9 mouse cellular contexts compared by ENCODE assay signal in the genomic region with DNA sequence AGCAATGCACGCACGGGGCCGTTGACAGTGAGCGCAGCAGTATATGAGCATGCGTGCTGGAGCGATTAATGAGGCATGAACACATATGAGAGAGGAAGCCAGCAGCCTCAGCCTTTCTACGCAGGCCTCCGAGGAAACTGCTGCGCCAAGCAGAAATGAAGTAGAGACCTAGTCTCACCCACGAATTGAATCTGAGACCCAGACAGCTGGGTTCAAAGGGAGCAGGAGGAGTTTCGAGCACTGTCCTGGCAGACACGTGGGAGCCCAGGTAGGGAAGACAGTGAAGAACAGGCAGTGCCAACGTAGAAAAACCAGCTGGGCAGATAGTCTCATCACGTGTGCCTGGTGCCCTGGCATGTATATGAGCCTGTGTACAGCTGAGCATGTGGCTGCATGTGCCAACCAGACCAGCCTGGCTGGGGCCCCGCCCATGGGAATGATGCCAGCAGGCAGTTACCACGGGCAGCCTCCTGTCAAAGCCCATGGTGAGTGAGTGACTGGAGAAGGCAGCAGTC. TPM values are rescaled to one million over a fixed set of nuclear protein-coding genes. Genes with fewer than 3 reads are reported as not detected.
A peak's percentile ranks its signal among the peaks of the same experiment; 100 is the strongest.
DNase-seq lines count a peak whose midpoint lies in the region; ATAC-seq and TF ChIP-seq lines count a peak whose summit lies in the region.
"Had no signal": no experiment of that assay in that cellular context is flagged by ENCODE, and none has a peak within 500 bp of the region (broad histone marks: within the 10 kb centered on the region; RNA-seq: fewer than 3 reads in every experiment).

No protein-coding gene starts in this region.

- no peaks in the 10 kb centered on the region for H3K27me3 ChIP-seq in intestine, postnatal 0 days (replicated peaks; ENCODE audit: control insufficient read depth, insufficient read depth, low read length)
- H3K27me3 ChIP-seq in neural tube, embryonic 14.5 days (ENCODE audit: control insufficient read depth, insufficient read depth, low read length): no peaks in the 10 kb centered on the region

- H3K9me3 ChIP-seq in intestine, postnatal 0 days (ENCODE audit: control insufficient read depth): no peaks in the 10 kb centered on the region
- no peaks in the 10 kb centered on the region for H3K9me3 ChIP-seq in neural tube, embryonic 14.5 days (ENCODE audit: control insufficient read depth, low read length)

- DNase-seq in frontal cortex, postnatal 25 days (ENCODE audit: low spot score in 2 of 2): no peak
- peak; percentile 39 for DNase-seq in ovary, postnatal 36 days (ENCODE audit: low spot score)
- no peak for DNase-seq in ovary, postnatal 10 days (ENCODE audit: low spot score)
- DNase-seq in embryo, embryonic 9.5 days (ENCODE audit: extremely low spot score): no peak

- H3K4me2 ChIP-seq in intestine, postnatal 0 days (replicated peaks; ENCODE audit: low read depth): no peak overlapping the region
- H3K4me2 ChIP-seq in neural tube, embryonic 14.5 days (ENCODE audit: low read depth, low read length): no peak overlapping the region

- no peaks in the 10 kb centered on the region for H3K36me3 ChIP-seq in intestine, postnatal 0 days (ENCODE audit: control insufficient read depth, insufficient read depth)
- no peaks in the 10 kb centered on the region for H3K36me3 ChIP-seq in neural tube, embryonic 14.5 days (ENCODE audit: control insufficient read depth, insufficient read depth, low read length)

- TF ChIP-seq CTCF in intestine, postnatal 0 days (IDR thresholded peaks at IDR 0.05; ENCODE audit: low read depth): no peak

- no peak overlapping the region for H3K27ac ChIP-seq in intestine, postnatal 0 days (ENCODE audit: low read depth, low read length)
- H3K27ac ChIP-seq in neural tube, embryonic 14.5 days (ENCODE audit: low read depth, low read length): no peak overlapping the region

- WGBS in intestine, postnatal 0 days: 76% methylated on average over 16 of the region's 16 CpGs
- WGBS in neural tube, embryonic 14.5 days: 53% methylated on average over 16 of the region's 16 CpGs

- no peak overlapping the region for H3K9ac ChIP-seq in intestine, postnatal 0 days (ENCODE audit: low read depth, low read length)
- no peak overlapping the region for H3K9ac ChIP-seq in neural tube, embryonic 14.5 days (replicated peaks; ENCODE audit: low read depth, low read length)

- no peak overlapping the region for H3K4me3 ChIP-seq in intestine, postnatal 0 days (ENCODE audit: low read depth, low read length)
- no peak overlapping the region for H3K4me3 ChIP-seq in neural tube, embryonic 14.5 days (ENCODE audit: low read depth, low read length)
- H3K4me3 ChIP-seq: megakaryocyte, embryonic 14.5 days had no signal

- peak; percentile 11; the same call in 1 of the 2 replicates for ATAC-seq in frontal cortex, adult (ENCODE audit: low TSS enrichment)
- ATAC-seq in intestine, postnatal 0 days: peak; percentile 33; the same call in 1 of the 2 replicates
- ATAC-seq in neural tube, embryonic 14.5 days (ENCODE audit: low read depth): peak; percentile 71
- ATAC-seq in CD4-positive, CD25-positive, alpha-beta regulatory T cell, adult 4 months: no peak

- H3K4me1 ChIP-seq in intestine, postnatal 0 days (replicated peaks; ENCODE audit: control insufficient read depth, insufficient read depth, low read length): peaks cover 2% of the 10 kb centered on the region; the same call in 1 of the 2 replicates
- H3K4me1 ChIP-seq in neural tube, embryonic 14.5 days (ENCODE audit: control insufficient read depth, insufficient read depth, low read length): no peaks in the 10 kb centered on the region

RNA-seq across cellular contexts. Expression of gene Ctdspl, which starts 6.5 kb away (rescaled TPM):
- polyA plus RNA-seq in intestine, postnatal 0 days (2015; fragmentation: Nextera tagmentation; extraction: Ambion mirVana): 17.0 and 20.7 TPM in 2 replicates
- 9.8 and 11.1 TPM in 2 replicates for polyA plus RNA-seq in neural tube, embryonic 14.5 days (2014; fragmentation: Nextera tagmentation; extraction: Ambion mirVana)
- under 1 TPM; 0.62 to 0.75 TPM for polyA plus RNA-seq in CD4-positive, CD25-positive, alpha-beta regulatory T cell, adult 4 months (2017; shearing (Covaris generic))
